Mouse (Mus musculus) neural tube, embryonic 13.5 days (tissue): ENCODE measurements around the gene Ccl28. TPM values are rescaled to one million over a fixed set of nuclear protein-coding genes. Genes with fewer than 3 reads are reported as not detected.
"Not testable (repeated sequence)": the region's sequence is repeated elsewhere in the genome, so short reads cannot be mapped to it uniquely, and the experiment has no call there.

ENCODE experiments used
- ATAC-seq: fragments of 200-750 bp; cut with Nextera tagmentation; 2 replicates; pipeline ENCODE4 v1.8.0; 2017; ENCODE audit warnings: low read depth, mild to moderate bottlenecking, moderate TSS enrichment, moderate library complexity
- H3K27ac ChIP-seq: fragments of 300-500 bp; sonication (generic); replicated peaks from 2 replicates; pipeline ENCODE4 v1.5.1; 2015; ENCODE audit warnings: moderate library complexity, mild to moderate bottlenecking, inconsistent platforms
- H3K27me3 ChIP-seq: fragments of 300-500 bp; sonication (generic); 2 replicates; pipeline ENCODE4 v1.6.1; 2015; ENCODE audit warnings: mild to moderate bottlenecking, inconsistent platforms
- H3K36me3 ChIP-seq: fragments of 300-500 bp; sonication (generic); 2 replicates; pipeline ENCODE4 v1.6.1; 2015; ENCODE audit warnings: mild to moderate bottlenecking, inconsistent platforms
- H3K4me1 ChIP-seq: fragments of 300-500 bp; sonication (generic); replicated peaks from 2 replicates; pipeline ENCODE4 v1.6.1; 2015; ENCODE audit warnings: inconsistent platforms
- H3K4me2 ChIP-seq: fragments of 300-500 bp; sonication (generic); 2 replicates; pipeline ENCODE4 v1.6.1; 2015; ENCODE audit warnings: inconsistent platforms, mild to moderate bottlenecking, moderate library complexity
- H3K4me3 ChIP-seq: fragments of 300-500 bp; sonication (generic); 2 replicates; pipeline ENCODE4 v1.5.1; 2015; ENCODE audit warnings: mild to moderate bottlenecking, inconsistent platforms
- H3K9ac ChIP-seq: fragments of 300-500 bp; sonication (generic); 2 replicates; pipeline ENCODE4 v1.6.1; 2015; ENCODE audit warnings: moderate library complexity, mild to moderate bottlenecking, inconsistent platforms
- H3K9me3 ChIP-seq: fragments of 300-500 bp; sonication (generic); 2 replicates; pipeline ENCODE4 v1.6.1; 2016; ENCODE audit warnings: inconsistent platforms
- WGBS: fragments of 180-500 bp; shearing (Covaris S2); methylation state at CpG from one replicate; pipeline ENCODE4 v1.1.7; 2015; 5-methylcytosine and 5-hydroxymethylcytosine counted together
- polyA plus RNA-seq: library from polyadenylated mRNA; unstranded; fragments of >200 nt; fragmentation: Nextera tagmentation; extraction: Ambion mirVana; gene quantifications from 2 replicates; pipeline ENCODE4 v1.2.1, GENCODE M21; 2015

The Ccl28 gene
- polyA plus RNA-seq, 1 experiment from 2014 or later: 0.43 TPM

GRCm38 (mm10) chr13:119654734-119655133 lies 31.1 kb downstream of the Ccl28 start:
- no peak overlapping the region for H3K9ac ChIP-seq
- ATAC-seq: no peak
- no peak overlapping the region for H3K4me2 ChIP-seq
- H3K27ac ChIP-seq: no peak overlapping the region
- no peaks in the 10 kb centered on the region for H3K9me3 ChIP-seq
- H3K4me1 ChIP-seq: no peaks in the 10 kb centered on the region
- no peak overlapping the region for H3K4me3 ChIP-seq
- 94% methylated on average over 2 of the region's 2 CpGs for WGBS
- no peaks in the 10 kb centered on the region for H3K36me3 ChIP-seq
- no peaks in the 10 kb centered on the region for H3K27me3 ChIP-seq

DNA sequence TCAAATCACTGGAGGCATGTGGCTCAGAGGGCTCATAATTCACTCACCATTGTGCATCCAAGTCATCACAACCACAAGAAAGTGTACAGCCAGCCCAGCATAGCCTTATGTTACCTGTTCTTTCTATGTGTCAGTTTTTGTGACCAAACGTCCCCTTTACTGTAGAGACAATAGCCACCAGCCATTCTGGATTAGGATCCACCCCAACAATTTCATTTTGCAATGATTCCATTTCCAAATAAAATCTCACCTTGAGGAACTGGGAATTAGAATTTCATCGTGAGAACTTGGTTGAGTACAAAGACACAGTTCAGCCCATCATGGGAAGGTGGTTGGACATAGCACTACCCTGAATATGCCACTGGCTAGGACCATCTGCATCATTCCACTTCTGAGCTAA lies 32.6 kb downstream of the Ccl28 start:
- 79% methylated on average over 2 of the region's 2 CpGs for WGBS
- no peak for ATAC-seq
- no peaks in the 10 kb centered on the region for H3K27me3 ChIP-seq

GRCm38 (mm10) chr13:119656846-119657416 lies 33.3 kb downstream of the Ccl28 start:
- no peak overlapping the region for H3K4me2 ChIP-seq
- H3K4me1 ChIP-seq: no peaks in the 10 kb centered on the region
- no peak overlapping the region for H3K27ac ChIP-seq
- no peaks in the 10 kb centered on the region for H3K36me3 ChIP-seq
- 85% methylated on average over 6 of the region's 6 CpGs for WGBS
- no peaks in the 10 kb centered on the region for H3K9me3 ChIP-seq
- ATAC-seq: no peak
- no peak overlapping the region for H3K9ac ChIP-seq
- no peaks in the 10 kb centered on the region for H3K27me3 ChIP-seq
- H3K4me3 ChIP-seq: no peak overlapping the region

More for the DNA sequence above, 32.6 kb downstream of the Ccl28 start:
- Histone ChIP-seq H3K4me3 (no peak overlapping the region), H3K9me3 (no peaks in the 10 kb centered on the region), H3K4me2 (no peak overlapping the region), H3K36me3 (no peaks in the 10 kb centered on the region), H3K27ac (no peak overlapping the region), H3K9ac (no peak overlapping the region), H3K4me1 (no peaks in the 10 kb centered on the region)

GRCm38 (mm10) chr13:119661420-119661819 lies 37.8 kb downstream of the Ccl28 start:
- not testable (repeated sequence) for H3K27ac ChIP-seq, H3K4me1 ChIP-seq, ATAC-seq, H3K27me3 ChIP-seq, H3K9me3 ChIP-seq, H3K4me2 ChIP-seq, H3K9ac ChIP-seq, H3K4me3 ChIP-seq, H3K36me3 ChIP-seq
- 50% methylated on average over 6 of the region's 9 CpGs for WGBS

DNA sequence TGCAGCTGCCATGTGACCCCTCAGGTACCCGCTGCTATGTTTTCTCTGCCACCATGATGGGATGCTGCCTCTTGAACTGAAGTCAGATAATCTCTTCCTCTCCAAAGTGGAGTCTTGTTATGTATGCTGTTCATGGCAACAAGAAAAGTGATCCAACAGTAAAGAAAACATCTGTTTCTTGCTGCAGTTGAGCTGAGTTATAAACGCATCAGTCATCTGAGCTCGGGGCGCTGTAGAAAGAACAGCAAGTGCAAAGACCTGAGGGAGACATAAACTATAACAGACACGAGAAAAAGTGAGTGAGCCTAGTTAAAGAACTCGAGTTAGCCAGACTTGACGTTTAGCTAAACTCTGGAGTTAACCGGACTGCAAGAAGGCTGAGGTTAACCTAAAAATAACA lies 55.2 kb downstream of the Ccl28 start:
- WGBS: 76% methylated on average over 8 of the region's 8 CpGs
- H3K4me1 ChIP-seq: no peaks in the 10 kb centered on the region
- no peaks in the 10 kb centered on the region for H3K9me3 ChIP-seq
- no peak overlapping the region for H3K9ac ChIP-seq
- H3K4me2 ChIP-seq: no peak overlapping the region
- no peak for ATAC-seq
- H3K27me3 ChIP-seq: no peaks in the 10 kb centered on the region
- no peak overlapping the region for H3K27ac ChIP-seq
- no peaks in the 10 kb centered on the region for H3K36me3 ChIP-seq
- no peak overlapping the region for H3K4me3 ChIP-seq

DNA sequence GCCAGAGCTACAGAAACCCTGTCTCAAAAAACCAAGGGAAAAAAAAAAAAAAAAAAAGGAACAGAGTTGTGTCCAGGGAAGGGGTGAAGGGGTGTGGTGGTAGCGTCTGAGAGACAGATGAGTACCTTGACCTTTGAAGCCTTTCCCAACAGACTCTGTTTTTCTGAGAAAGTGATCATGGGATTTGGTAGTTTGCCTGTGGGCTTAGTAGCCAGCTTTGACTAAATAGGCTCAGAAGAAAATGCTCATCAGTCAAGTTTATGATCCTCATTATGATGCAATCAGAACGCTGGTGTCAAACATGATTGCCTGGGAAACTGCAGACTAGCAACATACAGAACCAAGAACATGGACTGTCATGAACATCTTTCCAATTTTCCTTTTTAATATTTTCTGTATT lies 56.1 kb downstream of the Ccl28 start:
- H3K4me1 ChIP-seq: no peaks in the 10 kb centered on the region; the same call in 1 of the 2 replicates
- no peak for ATAC-seq
- H3K9me3 ChIP-seq: no peaks in the 10 kb centered on the region
- H3K27ac ChIP-seq: no peak overlapping the region
- no peaks in the 10 kb centered on the region for H3K27me3 ChIP-seq
- H3K36me3 ChIP-seq: no peaks in the 10 kb centered on the region
- H3K9ac ChIP-seq: no peak overlapping the region
- no peak overlapping the region for H3K4me2 ChIP-seq
- WGBS: 60% methylated on average over 2 of the region's 2 CpGs
- H3K4me3 ChIP-seq: no peak overlapping the region

DNA sequence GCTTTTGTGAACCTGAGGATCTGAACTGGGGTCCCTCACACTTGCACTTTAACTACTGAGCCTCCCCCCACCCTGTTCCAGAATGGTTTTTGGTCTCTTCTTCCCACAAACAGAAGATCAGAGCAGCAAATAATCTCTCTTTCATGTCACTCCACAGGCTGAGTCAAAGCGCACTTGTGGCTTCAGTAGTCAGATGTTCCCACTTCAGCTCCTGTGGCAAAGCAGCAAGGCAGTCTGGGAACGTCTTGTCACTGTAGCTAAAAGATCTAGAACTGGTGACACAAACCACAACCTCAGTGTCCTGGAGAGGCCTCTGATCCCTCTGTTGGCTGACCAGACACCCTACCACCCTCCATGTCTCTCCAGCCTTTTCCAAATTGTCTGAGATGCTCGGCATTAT lies 57.5 kb downstream of the Ccl28 start:
- H3K27ac ChIP-seq: no peak overlapping the region
- no peak overlapping the region for H3K4me2 ChIP-seq
- no peaks in the 10 kb centered on the region for H3K27me3 ChIP-seq
- no peak overlapping the region for H3K4me3 ChIP-seq
- H3K4me1 ChIP-seq: no peaks in the 10 kb centered on the region; the same call in 1 of the 2 replicates
- WGBS: 83% methylated on average over 3 of the region's 3 CpGs
- no peaks in the 10 kb centered on the region for H3K36me3 ChIP-seq
- no peaks in the 10 kb centered on the region for H3K9me3 ChIP-seq
- no peak overlapping the region for H3K9ac ChIP-seq
- no peak for ATAC-seq

- WGBS: 69% methylated on average over 11 of the region's 11 CpGs
Observed at GRCm38 (mm10) chr13:119684416-119685177, 61.0 kb downstream of the Ccl28 start.

GRCm38 (mm10) chr13:119689709-119690038 lies 66.1 kb downstream of the Ccl28 start:
- no peak for ATAC-seq
- Histone ChIP-seq H3K9ac (peak overlapping the region; percentile 56; the same call in 1 of the 2 replicates), H3K36me3 (0 out of 2 replicates have a peak, but pooled peaks cover 4% of the 10 kb centered on the region), H3K4me2 (peak overlapping the region; percentile 91), H3K4me3 (peak overlapping the region; percentile 96), H3K4me1 (peaks cover 50% of the 10 kb centered on the region), H3K27me3 (no peaks in the 10 kb centered on the region), H3K27ac (peak overlapping the region; percentile 85), H3K9me3 (no peaks in the 10 kb centered on the region)
- WGBS: 8% methylated on average over 5 of the region's 5 CpGs

More at GRCm38 (mm10) chr13:119684416-119685177, 61.0 kb downstream of the Ccl28 start:
- H3K4me1 ChIP-seq: peaks cover 13% of the 10 kb centered on the region
- H3K36me3 ChIP-seq: no peaks in the 10 kb centered on the region
- H3K4me3 ChIP-seq: no peak overlapping the region
- no peak overlapping the region for H3K4me2 ChIP-seq
- ATAC-seq: no peak
- no peaks in the 10 kb centered on the region for H3K27me3 ChIP-seq
- H3K9me3 ChIP-seq: no peaks in the 10 kb centered on the region
- no peak overlapping the region for H3K27ac ChIP-seq
- no peak overlapping the region for H3K9ac ChIP-seq

- no peaks in the 10 kb centered on the region for H3K9me3 ChIP-seq
- H3K4me2 ChIP-seq: peak within 1 kb of the TSS; percentile 91
- peak; percentile 99 for ATAC-seq
- peak within 1 kb of the TSS; percentile 96 for H3K4me3 ChIP-seq
- no peaks in the 10 kb centered on the region for H3K27me3 ChIP-seq
- peak within 1 kb of the TSS; percentile 98 for H3K9ac ChIP-seq
- peaks cover 54% of the 10 kb centered on the region for H3K4me1 ChIP-seq
- under 1% methylated on average over 58 of the region's 59 CpGs for WGBS
- H3K36me3 ChIP-seq: 0 out of 2 replicates have a peak, but pooled peaks cover 7% of the 10 kb centered on the region
- peak within 1 kb of the TSS; percentile 99 for H3K27ac ChIP-seq
Observed at GRCm38 (mm10) chr13:119690039-119690728, 66.6 kb downstream of the Ccl28 start, which contains the start of gene Hmgcs1. TSS of gene Hmgcs1 (plus strand) at chr13:119690379.

DNA sequence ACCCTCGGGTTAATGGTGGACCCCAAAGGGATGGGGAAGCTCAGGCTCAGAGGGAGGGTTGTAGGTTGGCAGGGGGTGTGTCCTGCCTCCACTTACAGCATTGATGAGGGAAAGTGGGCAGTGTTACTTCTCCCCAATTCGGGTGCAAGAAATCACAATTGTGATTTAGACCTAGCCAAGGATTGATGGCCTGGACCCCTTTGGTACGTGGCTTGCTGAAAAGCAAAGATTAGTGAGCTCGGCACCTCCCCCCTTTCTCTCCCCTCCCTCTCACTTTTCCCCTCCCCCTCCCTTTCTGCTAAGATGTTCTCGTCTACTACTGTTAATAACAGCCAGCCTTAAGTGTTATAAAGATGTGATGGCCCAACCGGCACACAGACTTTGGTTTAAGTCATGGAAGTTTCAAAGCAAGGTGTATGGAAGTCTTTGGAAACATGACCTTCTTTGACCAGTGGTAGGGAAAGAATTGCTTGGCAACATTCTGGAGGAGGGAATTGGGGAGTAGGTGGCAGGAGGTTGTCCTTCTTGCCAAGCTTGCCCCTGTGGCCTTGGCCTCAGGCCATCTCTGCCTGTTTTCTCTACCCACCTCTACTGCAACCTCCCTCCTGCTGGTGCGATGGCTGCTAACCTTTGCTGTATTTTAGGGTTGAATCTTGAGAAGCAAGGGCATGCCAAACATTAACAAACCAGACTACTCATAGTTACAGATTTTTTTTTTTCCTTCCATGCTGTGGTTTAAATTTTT lies 67.4 kb downstream of the Ccl28 start:
- Histone ChIP-seq H3K9me3 (no peaks in the 10 kb centered on the region), H3K4me2 (peak overlapping the region; percentile 91), H3K27me3 (no peaks in the 10 kb centered on the region), H3K4me1 (peaks cover 61% of the 10 kb centered on the region), H3K4me3 (peak overlapping the region; percentile 96), H3K36me3 (0 out of 2 replicates have a peak, but pooled peaks cover 7% of the 10 kb centered on the region), H3K9ac (peak overlapping the region; percentile 98), H3K27ac (peak overlapping the region; percentile 99)
- no peak; the same call in 1 of the 2 replicates for ATAC-seq
- WGBS: 1% methylated on average over 7 of the region's 7 CpGs
